ENCODE assay signal across 12 mouse cellular contexts in the genomic region with DNA sequence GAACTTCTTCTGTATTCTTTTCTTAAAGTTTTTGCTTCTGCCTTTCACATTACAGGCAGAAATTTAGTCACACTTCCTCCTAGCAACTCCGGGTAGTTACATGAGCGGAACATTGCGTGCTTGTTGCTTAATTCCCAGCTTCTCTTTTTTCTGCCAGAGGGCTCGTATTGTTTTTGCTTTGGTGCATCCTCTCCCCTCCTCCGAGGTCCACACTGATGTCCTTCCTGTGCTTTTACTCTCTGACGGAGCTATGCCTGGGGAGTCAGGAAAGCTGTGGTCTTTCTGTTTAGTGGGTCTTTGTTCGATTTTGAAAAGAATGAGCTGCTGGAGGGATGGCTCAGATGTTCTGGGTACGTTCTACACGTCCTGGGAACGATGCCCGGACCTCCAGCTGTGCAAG. TPM values are rescaled to one million over a fixed set of nuclear protein-coding genes. Genes with fewer than 3 reads are reported as not detected.
DNase-seq lines count a peak whose midpoint lies in the region; ATAC-seq lines count a peak whose summit lies in the region.
"Had no signal": no experiment of that assay in that cellular context is flagged by ENCODE, and none has a peak within 500 bp of the region (broad histone marks: within the 10 kb centered on the region; RNA-seq: fewer than 3 reads in every experiment).

No protein-coding gene starts in this region.

- no peak for ATAC-seq in erythroid progenitor cell, adult 5-6 weeks (replicated peaks; ENCODE audit: low FRiP score, poor library complexity, severe bottlenecking)
- ATAC-seq: inflammation-experienced regulatory T-cells, adult 6 months had no signal

- H3K27ac ChIP-seq in brown adipose tissue, adult 24 weeks (replicated peaks; ENCODE audit: low read depth, low read length), result peak overlapping the region; percentile 58
- H3K27ac ChIP-seq: midbrain, embryonic 12.5 days had no signal

- H3K4me3 ChIP-seq in brown adipose tissue, adult 24 weeks (ENCODE audit: insufficient read depth, low read depth, low read length), result no peak overlapping the region
- H3K4me3 ChIP-seq: midbrain, embryonic 12.5 days had no signal

- H3K4me1 ChIP-seq in brown adipose tissue, adult 24 weeks (ENCODE audit: control insufficient read depth, insufficient read depth, insufficient read length, low read length), result no peaks in the 10 kb centered on the region
- H3K4me1 ChIP-seq: midbrain, embryonic 12.5 days had no signal

- peak; percentile 9 to 33 for DNase-seq in adrenal gland, adult (ENCODE audit: inconsistent age in 2 of 2, low spot score in 1 of 2)
- DNase-seq in adrenal gland, adult 8-10 months, result no peak
- DNase-seq in layer of hippocampus, adult 11-12 months (ENCODE audit: low spot score), result peak; percentile 19
- no peak for DNase-seq in layer of hippocampus, adult 9-10 months (ENCODE audit: low spot score)
- peak; percentile 58 for DNase-seq in lung, postnatal 25 days (ENCODE audit: low spot score)
- DNase-seq in cerebellum, postnatal 36 days, result no peak
- DNase-seq: adrenal gland, postnatal 14 days; gastrocnemius, postnatal 10 days had no signal

RNA-seq across cellular contexts. Expression of gene Washc2, which starts 19.9 kb away (rescaled TPM):
- 10 to 100 TPM; 59.0 to 70.2 (median 63.3) TPM for total RNA-seq in adrenal gland, adult 8-10 months (2022)
- 20.7 and 25.1 TPM in 2 replicates for polyA plus RNA-seq in brown adipose tissue, adult 24 weeks (2012; ENCODE audit: insufficient read depth, insufficient read length, missing spikeins)
- 12.3 and 18.4 TPM in 2 replicates for total RNA-seq in erythroid progenitor cell, adult 5-6 weeks (2015; ENCODE audit: low replicate concordance)
- 16.5 and 19.1 TPM in 2 replicates for total RNA-seq in erythroid progenitor cell, adult 5-6 weeks (2017; ENCODE audit: low replicate concordance)

RNA-seq across cellular contexts. Expression of gene Tmcc1, which starts 34.5 kb away (rescaled TPM):
- 10 to 100 TPM; 20.4 to 37.4 (median 27.8) TPM for total RNA-seq in adrenal gland, adult 8-10 months (2022)
- 9.4 and 10.9 TPM in 2 replicates for polyA plus RNA-seq in brown adipose tissue, adult 24 weeks (2012; ENCODE audit: insufficient read depth, insufficient read length, missing spikeins)
- 10.5 and 12.6 TPM in 2 replicates for total RNA-seq in erythroid progenitor cell, adult 5-6 weeks (2015; ENCODE audit: low replicate concordance)
- 11.0 and 13.5 TPM in 2 replicates for total RNA-seq in erythroid progenitor cell, adult 5-6 weeks (2017; ENCODE audit: low replicate concordance)

RNA-seq across cellular contexts. Expression of gene Zfand4, which starts 36.3 kb away (rescaled TPM):
- total RNA-seq in adrenal gland, adult 8-10 months (2022), result 1 to 10 TPM; 1.2 to 3.1 (median 2.4) TPM
- polyA plus RNA-seq in brown adipose tissue, adult 24 weeks (2012; ENCODE audit: insufficient read depth, insufficient read length, missing spikeins), result not detected in 2 replicates
- total RNA-seq in erythroid progenitor cell, adult 5-6 weeks (2015; ENCODE audit: low replicate concordance), result 5.0 and 11.5 TPM in 2 replicates
- total RNA-seq in erythroid progenitor cell, adult 5-6 weeks (2017; ENCODE audit: low replicate concordance), result 10.0 and 27.3 TPM in 2 replicates

Comparison
In these comparisons a context has a peak if more than half of its experiments do, and no peak if none do; other contexts are left out.
1. DNase-seq: peak in adrenal gland, adult (2 of 2), layer of hippocampus, adult 11-12 months (single experiment) and lung, postnatal 25 days (single experiment); none in adrenal gland, adult 8-10 months (single experiment), layer of hippocampus, adult 9-10 months (single experiment) and cerebellum, postnatal 36 days (0 of 2).